Mouse (Mus musculus): ENCODE data around the gene Brinp2. TPM values are rescaled to one million over a fixed set of nuclear protein-coding genes. Genes with fewer than 3 reads are reported as not detected.
A peak's percentile ranks its signal among the peaks of the same experiment; 100 is the strongest.

Brinp2 gene
- polyA plus RNA-seq, 1 experiment from 2014 or later: 0.02 TPM

DNA sequence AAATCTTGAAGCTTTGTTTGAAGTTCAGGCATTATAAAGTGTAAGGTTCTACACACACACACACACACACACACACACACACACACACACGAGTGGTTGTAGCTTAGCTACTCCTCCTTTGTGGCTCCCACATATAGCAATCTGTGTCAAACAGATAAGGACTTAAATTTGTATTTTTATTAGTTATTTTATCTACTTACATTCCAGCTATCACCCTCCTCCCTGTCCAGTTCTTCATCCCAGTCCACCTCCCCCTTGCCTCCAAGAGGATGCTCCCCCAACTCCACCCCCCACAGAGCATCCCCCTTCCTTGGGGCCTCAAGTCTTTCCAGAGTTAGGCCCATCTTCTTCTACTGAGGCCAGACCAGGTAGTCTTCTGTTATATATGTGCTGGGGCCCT is 137.4 kb downstream of the Brinp2 start:
- Histone ChIP-seq H3K9ac (replicated peaks; ENCODE audit: low read depth) (no peak overlapping the region), H3K36me3 (ENCODE audit: insufficient read depth, low read length) (no peaks in the 10 kb centered on the region), H3K27me3 (replicated peaks; ENCODE audit: insufficient read depth, low read length) (no peaks in the 10 kb centered on the region), H3K4me2 (replicated peaks; ENCODE audit: low read depth, low read length) (no peak overlapping the region), H3K9me3 (ENCODE audit: low read length) (no peaks in the 10 kb centered on the region), H3K4me1 (ENCODE audit: insufficient read depth, low read depth, low read length) (no peaks in the 10 kb centered on the region), H3K27ac (ENCODE audit: low read length) (no peak overlapping the region), H3K4me3 (ENCODE audit: low read depth, low read length) (no peak overlapping the region)
- no peak for TF ChIP-seq EP300 (IDR thresholded peaks at IDR 0.05)
- no peak for TF ChIP-seq CTCF (IDR thresholded peaks at IDR 0.05)
- WGBS: 63% methylated on average over 1 of the region's 1 CpGs
- ATAC-seq (no peak), DNase-seq (ENCODE audit: low spot score) (no peak)

DNA sequence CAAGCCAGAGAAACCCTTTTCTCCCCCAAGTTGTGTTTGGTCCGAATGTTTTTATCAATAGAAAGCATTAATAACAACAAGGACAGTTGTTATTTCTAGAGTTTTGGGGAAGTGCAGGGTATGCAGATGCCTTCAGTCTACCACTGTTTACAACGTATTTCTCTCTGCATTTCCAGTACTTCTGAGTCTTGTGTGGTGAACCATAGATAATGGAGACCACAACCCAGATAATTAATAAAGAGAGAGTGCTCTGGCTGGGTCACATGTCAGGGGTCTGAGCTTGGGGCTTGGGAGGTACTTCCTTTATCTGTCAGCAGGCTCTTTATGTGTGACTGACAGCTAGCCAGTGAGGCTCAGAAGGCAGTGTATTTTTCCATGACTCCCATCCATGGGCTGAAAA is 137.8 kb downstream of the Brinp2 start:
- Histone ChIP-seq H3K4me2 (replicated peaks; ENCODE audit: low read depth, low read length) (no peak overlapping the region), H3K4me3 (ENCODE audit: low read depth, low read length) (no peak overlapping the region), H3K27ac (ENCODE audit: low read length) (no peak overlapping the region), H3K27me3 (replicated peaks; ENCODE audit: insufficient read depth, low read length) (no peaks in the 10 kb centered on the region), H3K4me1 (ENCODE audit: insufficient read depth, low read depth, low read length) (no peaks in the 10 kb centered on the region), H3K36me3 (ENCODE audit: insufficient read depth, low read length) (no peaks in the 10 kb centered on the region), H3K9me3 (ENCODE audit: low read length) (no peaks in the 10 kb centered on the region), H3K9ac (replicated peaks; ENCODE audit: low read depth) (no peak overlapping the region)
- ATAC-seq: no peak
- no peak for DNase-seq (ENCODE audit: low spot score)
- TF ChIP-seq EP300 (IDR thresholded peaks at IDR 0.05): no peak
- WGBS: 45% methylated on average over 2 of the region's 2 CpGs

DNA sequence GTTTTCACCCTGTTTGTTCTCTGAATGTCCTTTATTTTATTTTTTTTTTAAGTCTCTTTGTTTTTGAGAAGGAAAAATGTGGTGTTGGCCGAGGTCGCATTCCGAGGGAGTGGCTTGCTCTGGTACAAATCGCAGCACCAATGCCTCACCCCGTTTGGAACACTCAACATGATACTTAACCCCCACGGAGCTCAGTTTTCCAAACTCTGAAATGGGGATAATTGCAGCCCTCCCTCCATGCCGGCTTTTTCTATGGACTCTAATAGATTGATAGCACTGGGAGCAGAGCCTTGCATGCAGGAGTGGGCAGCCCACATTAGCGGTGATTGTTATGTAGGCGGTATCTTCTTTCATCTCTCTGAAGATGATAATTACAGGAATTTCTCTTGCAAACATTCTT is 140.5 kb downstream of the Brinp2 start:
- H3K4me3 ChIP-seq (ENCODE audit: low read depth, low read length): no peak overlapping the region
- DNase-seq (ENCODE audit: low spot score) (no peak), ATAC-seq (no peak)
- H3K36me3 ChIP-seq (ENCODE audit: insufficient read depth, low read length): no peaks in the 10 kb centered on the region
- no peak overlapping the region for H3K4me2 ChIP-seq (replicated peaks; ENCODE audit: low read depth, low read length)
- no peak overlapping the region for H3K9ac ChIP-seq (replicated peaks; ENCODE audit: low read depth)
- no peaks in the 10 kb centered on the region for H3K4me1 ChIP-seq (ENCODE audit: insufficient read depth, low read depth, low read length)
- no peaks in the 10 kb centered on the region for H3K27me3 ChIP-seq (replicated peaks; ENCODE audit: insufficient read depth, low read length)
- TF ChIP-seq CTCF (IDR thresholded peaks at IDR 0.05): no peak
- 55% methylated on average over 9 of the region's 9 CpGs for WGBS
- no peaks in the 10 kb centered on the region for H3K9me3 ChIP-seq (ENCODE audit: low read length)
- H3K27ac ChIP-seq (ENCODE audit: low read length): no peak overlapping the region

DNA sequence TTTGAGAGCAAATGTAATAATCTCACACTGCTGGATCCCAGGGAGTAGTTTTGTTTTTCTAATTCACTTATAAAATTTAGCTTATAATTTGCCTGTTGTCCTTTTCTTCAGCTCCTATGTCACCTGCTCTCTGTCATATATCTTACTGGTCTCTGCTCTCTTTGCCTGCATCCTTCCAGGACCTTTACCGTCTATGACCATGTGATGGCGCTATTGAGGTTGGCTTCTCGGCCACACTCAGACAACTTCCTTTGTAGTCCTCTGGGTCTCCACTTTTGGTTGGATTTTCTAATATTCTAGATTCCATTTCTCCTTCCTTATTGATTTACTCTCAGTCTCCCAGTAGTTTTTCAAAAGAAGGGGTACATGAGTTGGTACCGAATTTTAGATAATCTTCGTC is 141.4 kb downstream of the Brinp2 start:
- no peak for TF ChIP-seq EP300 (IDR thresholded peaks at IDR 0.05)
- peak; percentile 31 for TF ChIP-seq CTCF (IDR thresholded peaks at IDR 0.05)
- H3K4me3 ChIP-seq (ENCODE audit: low read depth, low read length): no peak overlapping the region
- no peaks in the 10 kb centered on the region for H3K4me1 ChIP-seq (ENCODE audit: insufficient read depth, low read depth, low read length)
- WGBS: 47% methylated on average over 5 of the region's 5 CpGs
- no peaks in the 10 kb centered on the region for H3K9me3 ChIP-seq (ENCODE audit: low read length)
- H3K9ac ChIP-seq (replicated peaks; ENCODE audit: low read depth): no peak overlapping the region
- no peaks in the 10 kb centered on the region for H3K36me3 ChIP-seq (ENCODE audit: insufficient read depth, low read length)
- no peaks in the 10 kb centered on the region for H3K27me3 ChIP-seq (replicated peaks; ENCODE audit: insufficient read depth, low read length)
- DNase-seq (ENCODE audit: low spot score): no peak
- ATAC-seq: no peak
- H3K4me2 ChIP-seq (replicated peaks; ENCODE audit: low read depth, low read length): no peak overlapping the region
- no peak overlapping the region for H3K27ac ChIP-seq (ENCODE audit: low read length)

DNA sequence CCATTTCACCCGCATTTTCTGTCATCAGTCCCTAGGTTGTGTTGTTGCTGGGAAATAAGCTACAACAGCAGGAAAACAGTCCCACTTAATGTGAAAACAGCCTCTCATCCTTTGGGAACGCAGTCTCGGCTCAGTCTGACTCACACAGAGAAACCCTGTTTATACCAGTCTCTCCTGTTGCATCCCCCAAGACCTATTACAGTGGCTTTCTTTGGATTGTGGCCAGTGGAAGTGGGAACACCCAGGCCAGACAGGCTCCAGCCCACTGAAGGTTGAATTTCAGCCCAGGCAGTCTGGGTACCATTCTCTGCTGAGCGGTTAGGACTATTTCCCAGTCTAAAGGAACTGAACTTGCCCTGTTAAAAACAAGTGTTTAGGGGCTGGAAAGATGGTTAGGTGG is 142.4 kb downstream of the Brinp2 start:
- TF ChIP-seq CTCF (IDR thresholded peaks at IDR 0.05): no peak
- no peak for TF ChIP-seq EP300 (IDR thresholded peaks at IDR 0.05)
- no peaks in the 10 kb centered on the region for H3K9me3 ChIP-seq (ENCODE audit: low read length)
- ATAC-seq: no peak
- no peak overlapping the region for H3K27ac ChIP-seq (ENCODE audit: low read length)
- H3K4me2 ChIP-seq (replicated peaks; ENCODE audit: low read depth, low read length): no peak overlapping the region
- H3K27me3 ChIP-seq (replicated peaks; ENCODE audit: insufficient read depth, low read length): no peaks in the 10 kb centered on the region
- H3K36me3 ChIP-seq (ENCODE audit: insufficient read depth, low read length): no peaks in the 10 kb centered on the region
- H3K4me1 ChIP-seq (ENCODE audit: insufficient read depth, low read depth, low read length): no peaks in the 10 kb centered on the region
- no peak for DNase-seq (ENCODE audit: low spot score)
- 81% methylated on average over 4 of the region's 4 CpGs for WGBS
- H3K4me3 ChIP-seq (ENCODE audit: low read depth, low read length): no peak overlapping the region
- no peak overlapping the region for H3K9ac ChIP-seq (replicated peaks; ENCODE audit: low read depth)

DNA sequence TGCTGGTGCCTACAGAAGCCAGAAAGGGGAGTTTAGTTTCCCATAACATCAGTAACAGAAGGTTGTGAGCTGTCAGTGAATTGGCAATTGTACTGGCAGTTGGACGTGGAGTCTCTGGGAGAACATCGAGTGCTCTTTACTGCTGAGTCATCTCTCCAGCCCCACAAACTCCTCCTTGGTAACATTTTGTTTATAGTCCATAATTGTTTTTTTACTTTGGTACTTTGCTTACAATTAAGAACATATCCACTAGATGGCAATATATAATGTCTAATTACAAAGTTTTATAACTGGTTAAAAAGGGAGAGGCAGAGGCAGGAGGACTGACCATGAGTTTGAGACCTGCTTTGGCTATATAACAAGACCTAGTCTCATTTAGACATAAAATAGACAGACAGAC is 148.5 kb downstream of the Brinp2 start:
- ATAC-seq (no peak), DNase-seq (ENCODE audit: low spot score) (no peak)
- no peak overlapping the region for H3K4me2 ChIP-seq (replicated peaks; ENCODE audit: low read depth, low read length)
- no peak overlapping the region for H3K9ac ChIP-seq (replicated peaks; ENCODE audit: low read depth)
- H3K9me3 ChIP-seq (ENCODE audit: low read length): no peaks in the 10 kb centered on the region
- no peaks in the 10 kb centered on the region for H3K36me3 ChIP-seq (ENCODE audit: insufficient read depth, low read length)
- no peak overlapping the region for H3K27ac ChIP-seq (ENCODE audit: low read length)
- H3K27me3 ChIP-seq (replicated peaks; ENCODE audit: insufficient read depth, low read length): no peaks in the 10 kb centered on the region
- TF ChIP-seq CTCF (IDR thresholded peaks at IDR 0.05) (no peak), EP300 (IDR thresholded peaks at IDR 0.05) (no peak)
- 52% methylated on average over 2 of the region's 2 CpGs for WGBS
- H3K4me1 ChIP-seq (ENCODE audit: insufficient read depth, low read depth, low read length): no peaks in the 10 kb centered on the region
- H3K4me3 ChIP-seq (ENCODE audit: low read depth, low read length): no peak overlapping the region

DNA sequence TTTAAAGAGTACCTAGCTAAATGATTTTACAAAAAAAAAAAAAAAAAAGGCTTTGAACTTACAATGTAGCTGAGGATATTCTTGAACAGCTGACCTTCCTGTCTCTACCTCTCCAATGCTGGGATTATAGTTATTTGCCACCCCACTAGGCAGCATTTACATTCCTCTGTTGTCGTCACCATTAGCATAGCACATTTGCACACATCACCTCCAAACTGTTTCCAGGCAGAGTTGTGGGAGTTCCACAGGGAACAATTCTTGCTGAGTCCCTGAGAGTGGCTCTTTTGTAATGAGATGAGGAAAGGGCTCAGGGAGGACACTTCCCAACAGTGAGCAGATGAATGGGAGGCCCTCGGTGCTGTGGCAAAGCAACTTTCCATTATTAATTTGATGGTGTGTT is 153.2 kb downstream of the Brinp2 start:
- Histone ChIP-seq H3K27ac (ENCODE audit: low read length) (no peak overlapping the region), H3K36me3 (ENCODE audit: insufficient read depth, low read length) (no peaks in the 10 kb centered on the region), H3K27me3 (replicated peaks; ENCODE audit: insufficient read depth, low read length) (no peaks in the 10 kb centered on the region), H3K4me2 (replicated peaks; ENCODE audit: low read depth, low read length) (no peak overlapping the region), H3K4me1 (ENCODE audit: insufficient read depth, low read depth, low read length) (no peaks in the 10 kb centered on the region), H3K9me3 (ENCODE audit: low read length) (no peaks in the 10 kb centered on the region), H3K9ac (replicated peaks; ENCODE audit: low read depth) (no peak overlapping the region), H3K4me3 (ENCODE audit: low read depth, low read length) (no peak overlapping the region)
- ATAC-seq (no peak), DNase-seq (ENCODE audit: low spot score) (no peak)
- no peak for TF ChIP-seq EP300 (IDR thresholded peaks at IDR 0.05)
- TF ChIP-seq CTCF (IDR thresholded peaks at IDR 0.05): no peak
- 69% methylated on average over 2 of the region's 2 CpGs for WGBS

Other genes starting within 250 kb of the Brinp2 start
- gene Astn1, start 5.9 kb upstream of the Brinp2 start, polyA plus RNA-seq (2015; fragmentation: Nextera tagmentation; extraction: Ambion mirVana): 0.05 and 0.06 TPM in 2 replicates